Mouse (Mus musculus): Measurements from ENCODE around the gene Rag1. TPM values are rescaled to one million over a fixed set of nuclear protein-coding genes. Genes with fewer than 3 reads are reported as not detected.

Rag1 gene
- polyA plus RNA-seq, 1 experiment: 0.21 TPM

GRCm38 (mm10) chr2:101594681-101595080, 54.6 kb downstream of the Rag1 start:
- Histone ChIP-seq H3K4me3 (replicated peaks; ENCODE audit: insufficient read depth, low read depth, low read length) (no peak overlapping the region), H3K27me3 (ENCODE audit: control insufficient read depth, insufficient read depth, low read length) (no peaks in the 10 kb centered on the region), H3K4me1 (ENCODE audit: control insufficient read depth, insufficient read depth, low read length) (peaks cover 17% of the 10 kb centered on the region), H3K27ac (ENCODE audit: insufficient read depth, low read length) (no peak overlapping the region)
- DNase-seq: no peak
- TF ChIP-seq CTCF (IDR thresholded peaks at IDR 0.05; ENCODE audit: borderline replicate concordance, insufficient read depth, low read depth, low read length) (no peak), POLR2A (IDR thresholded peaks at IDR 0.05; ENCODE audit: borderline replicate concordance, insufficient read depth, low read length) (no peak)
- WGBS: 98% methylated on average over 5 of the region's 5 CpGs

GRCm38 (mm10) chr2:101592886-101593285, 56.4 kb downstream of the Rag1 start:
- TF ChIP-seq CTCF (IDR thresholded peaks at IDR 0.05; ENCODE audit: borderline replicate concordance, insufficient read depth, low read depth, low read length) (no peak), POLR2A (IDR thresholded peaks at IDR 0.05; ENCODE audit: borderline replicate concordance, insufficient read depth, low read length) (no peak)
- 69% methylated on average over 8 of the region's 8 CpGs for WGBS
- no peak overlapping the region for H3K27ac ChIP-seq (ENCODE audit: insufficient read depth, low read length)

GRCm38 (mm10) chr2:101592023-101592841, 57.1 kb downstream of the Rag1 start:
- TF ChIP-seq POLR2A (IDR thresholded peaks at IDR 0.05; ENCODE audit: borderline replicate concordance, insufficient read depth, low read length): no peak
- TF ChIP-seq CTCF (IDR thresholded peaks at IDR 0.05; ENCODE audit: borderline replicate concordance, insufficient read depth, low read depth, low read length): no peak
- peak; percentile 22 to 67 for DNase-seq
- Histone ChIP-seq H3K4me1 (ENCODE audit: control insufficient read depth, insufficient read depth, low read length) (peaks cover 14% of the 10 kb centered on the region), H3K4me3 (replicated peaks; ENCODE audit: insufficient read depth, low read depth, low read length) (no peak overlapping the region), H3K27ac (ENCODE audit: insufficient read depth, low read length) (peak overlapping the region; percentile 37; the same call in 1 of the 2 replicates), H3K27me3 (ENCODE audit: control insufficient read depth, insufficient read depth, low read length) (no peaks in the 10 kb centered on the region)
- WGBS: 38% methylated on average over 10 of the region's 10 CpGs

More at GRCm38 (mm10) chr2:101592886-101593285, 56.4 kb downstream of the Rag1 start:
- H3K27me3 ChIP-seq (ENCODE audit: control insufficient read depth, insufficient read depth, low read length): no peaks in the 10 kb centered on the region
- DNase-seq: no peak
- peaks cover 14% of the 10 kb centered on the region for H3K4me1 ChIP-seq (ENCODE audit: control insufficient read depth, insufficient read depth, low read length)
- no peak overlapping the region for H3K4me3 ChIP-seq (replicated peaks; ENCODE audit: insufficient read depth, low read depth, low read length)

- 73% methylated on average over 8 of the region's 8 CpGs for WGBS
- TF ChIP-seq POLR2A (IDR thresholded peaks at IDR 0.05; ENCODE audit: borderline replicate concordance, insufficient read depth, low read length): no peak
- TF ChIP-seq CTCF (IDR thresholded peaks at IDR 0.05; ENCODE audit: borderline replicate concordance, insufficient read depth, low read depth, low read length): no peak
- H3K27me3 ChIP-seq (ENCODE audit: control insufficient read depth, insufficient read depth, low read length): no peaks in the 10 kb centered on the region
- DNase-seq: no peak
- no peak overlapping the region for H3K27ac ChIP-seq (ENCODE audit: insufficient read depth, low read length)
- no peak overlapping the region for H3K4me3 ChIP-seq (replicated peaks; ENCODE audit: insufficient read depth, low read depth, low read length)
- peaks cover 14% of the 10 kb centered on the region for H3K4me1 ChIP-seq (ENCODE audit: control insufficient read depth, insufficient read depth, low read length)
Measured at GRCm38 (mm10) chr2:101591356-101591755, 57.9 kb downstream of the Rag1 start.

Other genes with a start within 250 kb of the Rag1 start
- gene Rag2, start 24.8 kb downstream of the Rag1 start, polyA plus RNA-seq (2012; rRNA removed): not detected in 2 replicates
- 53.2 and 56.3 TPM in 2 replicates for gene B230118H07Rik, start within 50 bp of the Rag1 start, polyA plus RNA-seq (2012; rRNA removed)
- gene Traf6, start 28.9 kb upstream of the Rag1 start, polyA plus RNA-seq (2012; rRNA removed): 12.2 and 12.5 TPM in 2 replicates
- gene Prr5l, start 233.5 kb upstream of the Rag1 start, polyA plus RNA-seq (2012; rRNA removed): 28.5 and 37.8 TPM in 2 replicates
- 111 and 116 TPM in 2 replicates for gene Commd9, start 236.7 kb upstream of the Rag1 start, polyA plus RNA-seq (2012; rRNA removed)

Measured in cerebellum, adult 2 months (tissue).